Mouse (Mus musculus): Measurements from ENCODE around the gene Clptm1l. TPM values are rescaled to one million over a fixed set of nuclear protein-coding genes. Genes with fewer than 3 reads are reported as not detected.

Clptm1l gene
- total and polyA plus RNA-seq, 3 experiments: 104 to 201 (median 197) TPM

GRCm38 (mm10) chr13:73641296-73641695 lies 37.5 kb downstream of the Clptm1l start (continued):
- TF ChIP-seq SIN3A (IDR thresholded peaks at IDR 0.05; ENCODE audit: low read length) (no peak), USF2 (IDR thresholded peaks at IDR 0.05; ENCODE audit: borderline replicate concordance in 1 of 2, insufficient read depth in 1 of 2, low read depth in 1 of 2, low read length in 2 of 2) (no peak)

GRCm38 (mm10) chr13:73646397-73647087 lies 42.7 kb downstream of the Clptm1l start:
- no peak overlapping the region for H3K4me3 ChIP-seq (ENCODE audit: control insufficient read depth in 1 of 2, insufficient read depth in 1 of 2, low read depth in 2 of 2, low read length in 2 of 2)
- H3K4me1 ChIP-seq (ENCODE audit: control insufficient read depth in 1 of 2, insufficient read depth in 2 of 2, low read length in 2 of 2): no peaks in the 10 kb centered on the region
- peak; percentile 60 for DNase-seq (ENCODE audit: low read depth, low spot score)
- no peaks in the 10 kb centered on the region for H3K9me3 ChIP-seq (replicated peaks; ENCODE audit: insufficient read depth, low read length)
- no peak overlapping the region for H3K27ac ChIP-seq (ENCODE audit: control insufficient read depth, low read depth, low read length)
- no peaks in the 10 kb centered on the region for H3K36me3 ChIP-seq (ENCODE audit: control insufficient read depth in 1 of 2, insufficient read depth in 2 of 2, low read length in 2 of 2)
- peak; percentile 70 for TF ChIP-seq SMC3 (IDR thresholded peaks at IDR 0.05; ENCODE audit: low read depth, low read length)
- peak; percentile 74 for TF ChIP-seq RAD21 (IDR thresholded peaks at IDR 0.05; ENCODE audit: low read depth, low read length)
- TF ChIP-seq POLR2AphosphoS2 (IDR thresholded peaks at IDR 0.05; ENCODE audit: low read length): no peak
- TF ChIP-seq ZC3H11A (IDR thresholded peaks at IDR 0.05; ENCODE audit: low read depth, low read length): peak; percentile 33; the same call in 1 of the 2 replicates
- peak; percentile 60 to 90 (median 76) for TF ChIP-seq CTCF (IDR thresholded peaks at IDR 0.05 in 2 of 3, conservative IDR thresholded peaks at IDR 0.05 in 1 of 3; ENCODE audit: control insufficient read depth in 1 of 3, insufficient read depth in 1 of 3, low read depth in 2 of 3, low read length in 3 of 3, poor library complexity in 1 of 3, severe bottlenecking in 1 of 3)
- no peak overlapping the region for H3K9ac ChIP-seq (ENCODE audit: control insufficient read depth, low read depth, low read length, poor library complexity, severe bottlenecking)
- H3K27me3 ChIP-seq (ENCODE audit: control insufficient read depth in 1 of 2, insufficient read depth in 2 of 2, low read length in 2 of 2): no peaks in the 10 kb centered on the region
- no peaks in the 10 kb centered on the region for H3K79me2 ChIP-seq (ENCODE audit: control insufficient read depth, insufficient read depth, low read length, poor library complexity)

GRCm38 (mm10) chr13:73653266-73653665 lies 49.5 kb downstream of the Clptm1l start:
- no peak for DNase-seq (ENCODE audit: low read depth, low spot score)
- Histone ChIP-seq H3K36me3 (ENCODE audit: control insufficient read depth in 1 of 2, insufficient read depth in 2 of 2, low read length in 2 of 2) (no peaks in the 10 kb centered on the region), H3K27me3 (ENCODE audit: control insufficient read depth in 1 of 2, insufficient read depth in 2 of 2, low read length in 2 of 2) (peaks cover 4 to 6% of the 10 kb centered on the region in 2 experiments), H3K79me2 (ENCODE audit: control insufficient read depth, insufficient read depth, low read length, poor library complexity) (no peaks in the 10 kb centered on the region), H3K9ac (ENCODE audit: control insufficient read depth, low read depth, low read length, poor library complexity, severe bottlenecking) (no peak overlapping the region), H3K9me3 (replicated peaks; ENCODE audit: insufficient read depth, low read length) (no peaks in the 10 kb centered on the region), H3K4me3 (ENCODE audit: control insufficient read depth in 1 of 2, insufficient read depth in 1 of 2, low read depth in 2 of 2, low read length in 2 of 2) (no peak overlapping the region), H3K4me1 (ENCODE audit: control insufficient read depth in 1 of 2, insufficient read depth in 2 of 2, low read length in 2 of 2) (no peaks in the 10 kb centered on the region), H3K27ac (ENCODE audit: control insufficient read depth, low read depth, low read length) (no peak overlapping the region)
- TF ChIP-seq ETS1 (IDR thresholded peaks at IDR 0.05; ENCODE audit: low read depth, low read length): no peak
- TF ChIP-seq MYC (IDR thresholded peaks at IDR 0.05; ENCODE audit: low read depth, low read length): no peak
- no peak for TF ChIP-seq USF1 (IDR thresholded peaks at IDR 0.05; ENCODE audit: low read depth, low read length)
- TF ChIP-seq POLR2AphosphoS5 (IDR thresholded peaks at IDR 0.05; ENCODE audit: borderline replicate concordance, low read depth, low read length): no peak
- no peak for TF ChIP-seq MEF2A (IDR thresholded peaks at IDR 0.05; ENCODE audit: extremely low read depth, insufficient replicate concordance, low read depth, low read length, poor library complexity, severe bottlenecking)
- no peak for TF ChIP-seq KAT2A (conservative IDR thresholded peaks at IDR 0.05; ENCODE audit: low read depth, low read length)
- no peak for TF ChIP-seq MAFK (IDR thresholded peaks at IDR 0.05; ENCODE audit: borderline replicate concordance, low read depth, low read length)
- TF ChIP-seq NRF1 (IDR thresholded peaks at IDR 0.05; ENCODE audit: insufficient read depth, low read depth, low read length, poor library complexity, severe bottlenecking): no peak

Data from MEL (cell line).